Mouse (Mus musculus) midbrain, postnatal 0 days (tissue): ENCODE measurements around the gene Clic3. TPM values are rescaled to one million over a fixed set of nuclear protein-coding genes. Genes with fewer than 3 reads are reported as not detected.

ENCODE experiments used
- ATAC-seq: fragments of 200-750 bp; cut with Nextera tagmentation; 2 replicates; pipeline ENCODE4 v1.8.0; 2017; ENCODE audit warnings: moderate number of reproducible peaks, mild to moderate bottlenecking, moderate TSS enrichment, moderate library complexity; ENCODE audit not compliant: low FRiP score
- DNase-seq: peaks from one replicate; pipeline ENCODE4 v3.0.0-alpha.2; 2015; ENCODE audit warnings: low spot score
- H3K27ac ChIP-seq: fragments of 300-500 bp; sonication (generic); 2 replicates; pipeline ENCODE4 v1.5.1; 2014; ENCODE audit warnings: low read depth, mild to moderate bottlenecking, low read length, mixed read lengths
- H3K27me3 ChIP-seq: fragments of 300-500 bp; sonication (generic); 2 replicates; pipeline ENCODE4 v1.6.1; 2014; ENCODE audit warnings: low read length, control low read depth, mixed read lengths; ENCODE audit not compliant: insufficient read depth
- H3K36me3 ChIP-seq: fragments of 300-500 bp; sonication (generic); 2 replicates; pipeline ENCODE4 v1.6.1; 2014; ENCODE audit warnings: low read length, control low read depth, mixed read lengths; ENCODE audit not compliant: insufficient read depth
- H3K4me1 ChIP-seq: fragments of 300-500 bp; sonication (generic); 2 replicates; pipeline ENCODE4 v1.6.1; 2014; ENCODE audit warnings: mild to moderate bottlenecking, control low read depth, antibody characterized with exemption, low read length, mixed read lengths; ENCODE audit not compliant: insufficient read depth
- H3K4me2 ChIP-seq: fragments of 300-500 bp; sonication (generic); 2 replicates; pipeline ENCODE4 v1.6.1; 2014; ENCODE audit warnings: low read depth, mild to moderate bottlenecking, low read length, mixed read lengths; ENCODE audit not compliant: poor library complexity, severe bottlenecking
- H3K4me3 ChIP-seq: fragments of 300-500 bp; sonication (generic); 2 replicates; pipeline ENCODE4 v1.5.1; 2014; ENCODE audit warnings: low read depth, mild to moderate bottlenecking, low read length, moderate library complexity
- H3K9ac ChIP-seq: fragments of 300-500 bp; sonication (generic); replicated peaks from 2 replicates; pipeline ENCODE4 v1.6.1; 2014; ENCODE audit warnings: mild to moderate bottlenecking, low read length, moderate library complexity, mixed read lengths; ENCODE audit not compliant: poor library complexity, severe bottlenecking
- H3K9me3 ChIP-seq: fragments of 300-500 bp; sonication (generic); 2 replicates; pipeline ENCODE4 v1.6.1; 2016; ENCODE audit warnings: low read length, control low read depth
- CTCF ChIP-seq: IDR thresholded peaks from 2 replicates; pipeline ENCODE4 v1.5.1; 2016; ENCODE audit warnings: antibody characterized with exemption, mild to moderate bottlenecking
- WGBS: fragments of 180-500 bp; shearing (Covaris S2); extraction: QIAGEN DNeasy Blood & Tissue Kit; methylation state at CpG from one replicate; pipeline ENCODE4 v1.1.7; 2014; 5-methylcytosine and 5-hydroxymethylcytosine counted together
- polyA plus RNA-seq: library from polyadenylated mRNA; unstranded; fragments of >200 nt; fragmentation: Nextera tagmentation; extraction: Ambion mirVana; gene quantifications from 2 replicates; pipeline ENCODE4 v1.2.1, GENCODE M21; 2015
- total RNA-seq: library from RNA; depleted of rRNA; stranded (reverse); fragments of >200 nt; gene quantifications from 2 replicates; pipeline ENCODE4 v1.2.3, GENCODE M21; 2014

Gene Clic3
- total and polyA plus RNA-seq, 2 experiments from 2014 or later = 0.66 to 2.4 TPM

- 50% methylated on average over 17 of the region's 17 CpGs for WGBS
- peaks cover 16% of the 10 kb centered on the region for H3K4me1 ChIP-seq
- no peak for TF ChIP-seq CTCF
- H3K4me2 ChIP-seq = peak overlapping the region; percentile 69
- H3K9ac ChIP-seq = peak overlapping the region; percentile 33; the same call in 1 of the 2 replicates
- H3K4me3 ChIP-seq = peak overlapping the region; percentile 1; the same call in 1 of the 2 replicates
- H3K9me3 ChIP-seq = no peaks in the 10 kb centered on the region
- DNase-seq (peak; percentile 32), ATAC-seq (no peak)
- H3K27ac ChIP-seq = no peak overlapping the region
- H3K36me3 ChIP-seq = peaks cover 30% of the 10 kb centered on the region
- no peaks in the 10 kb centered on the region for H3K27me3 ChIP-seq
Measured at GRCm38 (mm10) chr2:25430395-25431233, 26.0 kb upstream of the Clic3 start.

DNA sequence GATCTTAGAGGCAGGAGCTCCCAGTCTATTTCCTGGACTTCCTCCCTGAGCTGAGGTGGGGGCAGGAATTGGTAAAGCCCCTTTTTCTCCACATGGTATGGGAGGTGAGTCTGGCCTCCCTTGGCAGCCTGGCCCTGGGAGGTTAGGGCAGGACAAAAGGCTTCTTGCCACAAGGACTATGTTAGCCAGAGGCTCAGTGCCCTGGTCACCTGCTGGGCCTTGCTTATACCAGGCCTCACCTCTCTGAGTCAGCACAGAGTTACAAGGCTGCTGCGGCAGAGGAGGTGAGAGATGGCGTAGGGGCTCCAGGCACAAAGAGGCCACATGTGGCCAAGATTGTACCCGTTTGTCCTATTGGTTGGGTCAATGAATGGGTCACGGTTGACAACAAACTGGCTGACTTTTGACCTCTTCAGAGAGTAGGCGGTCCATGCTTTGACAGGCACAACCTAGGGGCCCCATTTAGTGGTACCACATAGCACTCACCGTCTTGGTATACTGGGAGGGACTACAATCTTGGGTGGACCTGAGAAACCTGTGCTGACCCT is 25.3 kb upstream of the Clic3 start:
- Histone ChIP-seq H3K9ac (peak overlapping the region; percentile 33; the same call in 1 of the 2 replicates), H3K27ac (no peak overlapping the region), H3K9me3 (no peaks in the 10 kb centered on the region), H3K27me3 (no peaks in the 10 kb centered on the region), H3K36me3 (peaks cover 37% of the 10 kb centered on the region), H3K4me3 (no peak overlapping the region), H3K4me2 (peak overlapping the region; percentile 69), H3K4me1 (peaks cover 16% of the 10 kb centered on the region)
- no peak for DNase-seq
- no peak for ATAC-seq
- 44% methylated on average over 6 of the region's 6 CpGs for WGBS
- TF ChIP-seq CTCF = no peak

DNA sequence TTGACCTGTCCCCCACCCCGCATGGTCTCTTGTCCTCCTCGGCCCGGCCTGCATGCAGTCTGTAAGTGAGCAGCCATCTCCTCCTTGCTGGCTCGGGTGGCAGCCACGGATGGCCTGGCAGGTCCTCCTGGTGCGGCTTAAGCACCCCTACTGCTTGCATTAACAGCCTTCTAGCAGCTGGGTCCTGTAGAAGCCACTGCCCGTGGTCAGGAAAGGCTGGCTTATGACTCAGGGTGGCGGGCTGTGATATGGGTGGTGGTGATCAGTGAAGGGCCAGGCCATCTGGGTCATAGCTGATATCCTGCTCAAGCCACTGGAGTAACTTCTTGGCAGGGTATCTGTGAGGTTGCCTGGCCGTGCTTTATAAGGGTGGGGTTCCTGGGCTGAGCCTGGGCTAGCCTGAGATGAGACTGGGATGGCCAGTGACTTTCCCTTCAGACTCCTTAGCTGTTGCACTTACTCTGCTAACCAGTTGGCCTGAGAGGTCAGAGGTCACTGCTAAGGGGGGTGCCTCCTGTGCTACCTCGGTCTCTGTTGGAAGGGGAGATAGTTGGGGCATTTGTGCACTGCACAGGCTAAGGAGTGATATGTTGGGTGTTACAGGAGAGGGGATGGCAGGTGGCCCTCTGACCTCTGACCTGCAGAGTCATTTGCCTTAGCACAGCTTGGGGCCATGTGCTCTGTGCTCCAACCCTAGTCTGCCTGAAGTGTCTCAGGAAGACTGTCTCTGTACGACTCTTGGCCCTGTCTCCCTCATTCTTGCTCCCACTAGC is 24.1 kb upstream of the Clic3 start:
- 80% methylated on average over 11 of the region's 11 CpGs for WGBS

DNA sequence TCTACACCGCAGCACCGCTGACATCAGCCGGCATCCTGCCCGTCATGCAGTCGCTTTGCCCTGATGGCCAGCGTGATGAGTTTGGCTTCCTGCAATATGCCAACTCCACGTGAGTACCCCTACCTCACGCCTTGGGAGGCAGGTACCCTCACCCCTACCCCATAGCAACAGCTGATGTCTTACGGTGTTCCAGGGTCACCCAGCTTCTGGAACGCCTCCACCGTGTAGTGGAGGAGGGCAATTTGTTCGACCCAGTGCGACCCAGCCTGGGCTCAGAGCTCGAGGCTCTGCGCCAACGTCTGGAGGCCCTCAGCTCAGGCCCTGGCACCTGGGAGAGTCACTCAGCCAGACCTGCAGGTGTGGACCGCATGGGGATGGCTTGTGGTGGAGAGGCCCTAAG is 23.5 kb upstream of the Clic3 start:
- ATAC-seq (no peak), DNase-seq (no peak)
- Histone ChIP-seq H3K4me1 (peaks cover 16% of the 10 kb centered on the region), H3K36me3 (peaks cover 54% of the 10 kb centered on the region), H3K9me3 (no peaks in the 10 kb centered on the region), H3K27me3 (no peaks in the 10 kb centered on the region), H3K27ac (no peak overlapping the region), H3K9ac (no peak overlapping the region), H3K4me3 (no peak overlapping the region), H3K4me2 (no peak overlapping the region)
- TF ChIP-seq CTCF = no peak
- 91% methylated on average over 17 of the region's 17 CpGs for WGBS

More for the DNA sequence above, 24.1 kb upstream of the Clic3 start:
- Histone ChIP-seq H3K9me3 (no peaks in the 10 kb centered on the region), H3K4me2 (no peak overlapping the region), H3K9ac (no peak overlapping the region), H3K27me3 (no peaks in the 10 kb centered on the region), H3K4me3 (no peak overlapping the region), H3K36me3 (peaks cover 49% of the 10 kb centered on the region), H3K27ac (no peak overlapping the region), H3K4me1 (peaks cover 16% of the 10 kb centered on the region)
- ATAC-seq = no peak
- no peak for DNase-seq
- TF ChIP-seq CTCF = no peak

- TF ChIP-seq CTCF = no peak
- no peak overlapping the region for H3K4me3 ChIP-seq
- H3K4me2 ChIP-seq = no peak overlapping the region
- no peaks in the 10 kb centered on the region for H3K9me3 ChIP-seq
- DNase-seq (no peak), ATAC-seq (no peak)
- H3K27ac ChIP-seq = no peak overlapping the region
- H3K27me3 ChIP-seq = no peaks in the 10 kb centered on the region
- peaks cover 16% of the 10 kb centered on the region for H3K4me1 ChIP-seq
- no peak overlapping the region for H3K9ac ChIP-seq
- peaks cover 66% of the 10 kb centered on the region for H3K36me3 ChIP-seq
- 92% methylated on average over 8 of the region's 8 CpGs for WGBS
Measured at GRCm38 (mm10) chr2:25434292-25434691, 22.3 kb upstream of the Clic3 start.
